9 mouse cellular contexts compared by ENCODE assay signal in the genomic region with DNA sequence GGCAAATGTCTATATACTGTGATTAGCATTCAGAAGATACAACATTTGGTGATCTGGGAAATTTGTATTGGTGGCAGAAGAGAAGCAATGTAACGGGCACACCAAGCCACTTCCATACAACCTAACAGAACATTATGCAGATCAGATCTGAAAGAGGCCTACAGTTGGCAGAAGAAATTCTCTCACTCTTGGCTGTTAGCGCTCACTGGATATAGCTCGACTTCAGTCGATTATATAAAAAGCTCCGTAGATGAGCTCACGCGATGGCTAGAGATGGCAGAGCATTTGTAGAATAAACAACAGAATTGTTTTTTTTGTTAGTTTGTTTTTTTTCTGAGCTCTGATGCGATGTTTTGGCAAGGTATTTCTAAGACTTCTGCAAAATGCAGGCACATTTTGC. TPM values are rescaled to one million over a fixed set of nuclear protein-coding genes. Genes with fewer than 3 reads are reported as not detected.
A peak's percentile ranks its signal among the peaks of the same experiment; 100 is the strongest.
DNase-seq lines count a peak whose midpoint lies in the region; ATAC-seq and TF ChIP-seq lines count a peak whose summit lies in the region.
"Had no signal": no experiment of that assay in that cellular context is flagged by ENCODE, and none has a peak within 500 bp of the region (broad histone marks: within the 10 kb centered on the region; RNA-seq: fewer than 3 reads in every experiment).

No protein-coding gene starts in this region.

- peak overlapping the region; percentile 85 for H3K4me3 ChIP-seq in kidney, embryonic 14.5 days (ENCODE audit: low read length)
- peak overlapping the region; percentile 89 for H3K4me3 ChIP-seq in hindbrain, embryonic 15.5 days
- H3K4me3 ChIP-seq in midbrain, embryonic 14.5 days (replicated peaks; ENCODE audit: low read depth, low read length) = peak overlapping the region; percentile 57

- WGBS in kidney, embryonic 14.5 days = 68% methylated on average over 8 of the region's 8 CpGs
- 63% methylated on average over 8 of the region's 8 CpGs for WGBS in hindbrain, embryonic 15.5 days
- 67% methylated on average over 8 of the region's 8 CpGs for WGBS in midbrain, embryonic 14.5 days

- no peak for TF ChIP-seq CTCF in brain, embryonic 14.5 days (IDR thresholded peaks at IDR 0.05; ENCODE audit: borderline replicate concordance, extremely low read depth, insufficient read depth, insufficient read length)

- no peak for ATAC-seq in kidney, embryonic 14.5 days (ENCODE audit: low FRiP score, low TSS enrichment)
- no peak for ATAC-seq in hindbrain, embryonic 15.5 days (ENCODE audit: low FRiP score, low read depth)
- no peak for ATAC-seq in midbrain, embryonic 14.5 days (ENCODE audit: low FRiP score, low TSS enrichment)

- H3K9ac ChIP-seq in kidney, embryonic 14.5 days (ENCODE audit: low read depth, low read length) = peak overlapping the region; percentile 78
- H3K9ac ChIP-seq in hindbrain, embryonic 15.5 days = peak overlapping the region; percentile 88
- H3K9ac ChIP-seq in midbrain, embryonic 14.5 days (replicated peaks; ENCODE audit: low read length) = peak overlapping the region; percentile 64

- H3K27me3 ChIP-seq in kidney, embryonic 14.5 days (ENCODE audit: control insufficient read depth, insufficient read depth, low read length) = no peaks in the 10 kb centered on the region
- no peaks in the 10 kb centered on the region for H3K27me3 ChIP-seq in hindbrain, embryonic 15.5 days
- H3K27me3 ChIP-seq in midbrain, embryonic 14.5 days (ENCODE audit: control insufficient read depth, insufficient read depth, low read length) = no peaks in the 10 kb centered on the region

- H3K27ac ChIP-seq in kidney, embryonic 14.5 days (ENCODE audit: low read depth, low read length) = no peak overlapping the region
- no peak overlapping the region for H3K27ac ChIP-seq in hindbrain, embryonic 15.5 days (replicated peaks)
- no peak overlapping the region for H3K27ac ChIP-seq in midbrain, embryonic 14.5 days (replicated peaks; ENCODE audit: low read depth, low read length)

- no peaks in the 10 kb centered on the region for H3K9me3 ChIP-seq in kidney, embryonic 14.5 days (ENCODE audit: control insufficient read depth, low read length)
- no peaks in the 10 kb centered on the region for H3K9me3 ChIP-seq in hindbrain, embryonic 15.5 days
- H3K9me3 ChIP-seq in midbrain, embryonic 14.5 days (ENCODE audit: control insufficient read depth, low read length) = no peaks in the 10 kb centered on the region

- H3K4me1 ChIP-seq in kidney, embryonic 14.5 days (ENCODE audit: control insufficient read depth, insufficient read depth, low read length) = peaks cover 12% of the 10 kb centered on the region; the same call in 1 of the 2 replicates
- H3K4me1 ChIP-seq in hindbrain, embryonic 15.5 days (replicated peaks) = peaks cover 8% of the 10 kb centered on the region
- H3K4me1 ChIP-seq in midbrain, embryonic 14.5 days (ENCODE audit: control insufficient read depth, insufficient read depth, low read length) = peaks cover 5% of the 10 kb centered on the region; the same call in 1 of the 2 replicates

- peaks cover 51% of the 10 kb centered on the region for H3K36me3 ChIP-seq in kidney, embryonic 14.5 days (ENCODE audit: control insufficient read depth, insufficient read depth, low read length)
- peaks cover 41% of the 10 kb centered on the region for H3K36me3 ChIP-seq in hindbrain, embryonic 15.5 days
- H3K36me3 ChIP-seq in midbrain, embryonic 14.5 days (ENCODE audit: control insufficient read depth, insufficient read depth, low read length) = peaks cover 56% of the 10 kb centered on the region

- H3K4me2 ChIP-seq in kidney, embryonic 14.5 days (replicated peaks; ENCODE audit: low read depth, low read length) = peak overlapping the region; percentile 66
- H3K4me2 ChIP-seq in hindbrain, embryonic 15.5 days = peak overlapping the region; percentile 85
- H3K4me2 ChIP-seq in midbrain, embryonic 14.5 days (ENCODE audit: low read length) = peak overlapping the region; percentile 58

- TF ChIP-seq POLR2A in brain, embryonic 14.5 days (IDR thresholded peaks at IDR 0.05; ENCODE audit: borderline replicate concordance, extremely low read depth, insufficient read depth, insufficient read length, poor library complexity, severe bottlenecking) = no peak

- no peak for DNase-seq in kidney, postnatal 10 days
- peak; percentile 5 for DNase-seq in brain, embryonic 14.5 days (ENCODE audit: low read depth)
- no peak for DNase-seq in midbrain, embryonic 14.5 days
- no peak for DNase-seq in cerebellum, adult 9-11 months
- DNase-seq in natural killer cell, adult 2 months (ENCODE audit: low spot score in 2 of 2) = no peak
- DNase-seq in spleen, postnatal 14 days (ENCODE audit: low spot score in 2 of 2) = no peak
- DNase-seq: thymus, adult 2 months had no signal

RNA-seq across cellular contexts. Expression of a gene that starts 0.8 kb away (rescaled TPM):
- 8.6 and 10.8 TPM in 2 replicates for polyA plus RNA-seq in kidney, embryonic 14.5 days (2014; fragmentation: Nextera tagmentation; extraction: Ambion mirVana)
- 9.7 and 10.4 TPM in 2 replicates for polyA plus RNA-seq in brain, embryonic 14.5 days (2012; rRNA removed)
- 7.8 and 8.0 TPM in 2 replicates for polyA plus RNA-seq in hindbrain, embryonic 15.5 days (2015; fragmentation: Nextera tagmentation; extraction: Ambion mirVana)
- polyA plus RNA-seq in midbrain, embryonic 14.5 days (2014; fragmentation: Nextera tagmentation; extraction: Ambion mirVana) = 5.3 and 5.6 TPM in 2 replicates

RNA-seq across cellular contexts. Expression of a gene that starts 19.8 kb away (rescaled TPM):
- polyA plus RNA-seq in kidney, embryonic 14.5 days (2014; fragmentation: Nextera tagmentation; extraction: Ambion mirVana) = 186 and 260 TPM in 2 replicates
- 93.8 and 116 TPM in 2 replicates for polyA plus RNA-seq in brain, embryonic 14.5 days (2012; rRNA removed)
- 158 and 168 TPM in 2 replicates for polyA plus RNA-seq in hindbrain, embryonic 15.5 days (2015; fragmentation: Nextera tagmentation; extraction: Ambion mirVana)
- 145 and 186 TPM in 2 replicates for polyA plus RNA-seq in midbrain, embryonic 14.5 days (2014; fragmentation: Nextera tagmentation; extraction: Ambion mirVana)

RNA-seq across cellular contexts. Expression of a gene that starts 19.9 kb away (rescaled TPM):
- polyA plus RNA-seq in kidney, embryonic 14.5 days (2014; fragmentation: Nextera tagmentation; extraction: Ambion mirVana) = 23.1 and 27.6 TPM in 2 replicates
- polyA plus RNA-seq in brain, embryonic 14.5 days (2012; rRNA removed) = 26.8 and 41.1 TPM in 2 replicates
- polyA plus RNA-seq in hindbrain, embryonic 15.5 days (2015; fragmentation: Nextera tagmentation; extraction: Ambion mirVana) = 63.9 and 68.4 TPM in 2 replicates
- polyA plus RNA-seq in midbrain, embryonic 14.5 days (2014; fragmentation: Nextera tagmentation; extraction: Ambion mirVana) = 58.3 and 59.0 TPM in 2 replicates

RNA-seq across cellular contexts. Expression of a gene that starts 23.6 kb away (rescaled TPM):
- polyA plus RNA-seq in kidney, embryonic 14.5 days (2014; fragmentation: Nextera tagmentation; extraction: Ambion mirVana) = 0.83 and 1.2 TPM in 2 replicates
- polyA plus RNA-seq in brain, embryonic 14.5 days (2012; rRNA removed) = 0.08 and 0.15 TPM in 2 replicates
- polyA plus RNA-seq in hindbrain, embryonic 15.5 days (2015; fragmentation: Nextera tagmentation; extraction: Ambion mirVana) = 0.69 and 0.79 TPM in 2 replicates
- polyA plus RNA-seq in midbrain, embryonic 14.5 days (2014; fragmentation: Nextera tagmentation; extraction: Ambion mirVana) = 1.2 and 1.3 TPM in 2 replicates
- polyA plus RNA-seq: thymus, adult 2 months had no signal

RNA-seq across cellular contexts. Expression of a gene that starts 50.8 kb away (rescaled TPM):
- 170 and 205 TPM in 2 replicates for polyA plus RNA-seq in kidney, embryonic 14.5 days (2014; fragmentation: Nextera tagmentation; extraction: Ambion mirVana)
- polyA plus RNA-seq in brain, embryonic 14.5 days (2012; rRNA removed) = 164 TPM in 2 replicates
- polyA plus RNA-seq in hindbrain, embryonic 15.5 days (2015; fragmentation: Nextera tagmentation; extraction: Ambion mirVana) = 431 and 452 TPM in 2 replicates
- polyA plus RNA-seq in midbrain, embryonic 14.5 days (2014; fragmentation: Nextera tagmentation; extraction: Ambion mirVana) = 490 and 510 TPM in 2 replicates
